Mouse (Mus musculus) embryonic fibroblast, embryonic 13.5 days (primary cell): ENCODE results near the gene Emilin2. TPM values are rescaled to one million over a fixed set of nuclear protein-coding genes. Genes with fewer than 3 reads are reported as not detected.

Source experiments
- H3K27ac ChIP-seq: 2 replicates; pipeline ENCODE4 v1.5.1; 2012; ENCODE audit warnings: low read length, control low read depth, inconsistent platforms; ENCODE audit not compliant: insufficient read depth
- H3K4me1 ChIP-seq: 2 replicates; pipeline ENCODE4 v1.6.1; 2011; ENCODE audit warnings: low read length; ENCODE audit not compliant: control insufficient read depth, insufficient read depth
- H3K4me3 ChIP-seq: 2 replicates; pipeline ENCODE4 v1.5.1; 2011; ENCODE audit warnings: mild to moderate bottlenecking, control low read depth, low read length; ENCODE audit not compliant: insufficient read depth
- CTCF ChIP-seq: IDR thresholded peaks from 2 replicates; pipeline ENCODE4 v1.5.1; 2011; ENCODE audit warnings: mild to moderate bottlenecking, control low read depth, low read length, moderate library complexity, borderline replicate concordance; ENCODE audit not compliant: insufficient read depth
- POLR2A ChIP-seq: IDR thresholded peaks from 2 replicates; pipeline ENCODE4 v1.6.1; 2011; ENCODE audit warnings: low read depth, mild to moderate bottlenecking, control low read depth, low read length, moderate library complexity
- polyA plus RNA-seq: library from polyadenylated mRNA; stranded (reverse); fragments of >200 nt; gene quantifications from 2 replicates; pipeline ENCODE4 v1.2.4, GENCODE M21; 2011; ENCODE audit warnings: low read depth; ENCODE audit not compliant: missing spikeins, insufficient read length

Emilin2 gene
- polyA plus RNA-seq, 1 experiment = 20.2 TPM

GRCm38 (mm10) chr17:71238494-71238893 is 73.3 kb downstream of the Emilin2 start:
- no peak overlapping the region for H3K27ac ChIP-seq
- no peaks in the 10 kb centered on the region for H3K4me1 ChIP-seq
- H3K4me3 ChIP-seq = no peak overlapping the region
- TF ChIP-seq CTCF (no peak), POLR2A (no peak)

- Histone ChIP-seq H3K4me1 (no peaks in the 10 kb centered on the region), H3K4me3 (no peak overlapping the region), H3K27ac (no peak overlapping the region)
- TF ChIP-seq POLR2A = no peak
- TF ChIP-seq CTCF = no peak
These were observed 76.4 kb downstream of the Emilin2 start for GRCm38 (mm10) chr17:71235229-71235958.

- TF ChIP-seq POLR2A (no peak), CTCF (no peak)
- no peak overlapping the region for H3K27ac ChIP-seq
- H3K4me1 ChIP-seq = no peaks in the 10 kb centered on the region
- no peak overlapping the region for H3K4me3 ChIP-seq
These were observed 77.7 kb downstream of the Emilin2 start for GRCm38 (mm10) chr17:71234041-71234594.

GRCm38 (mm10) chr17:71233210-71233609 is 78.6 kb downstream of the Emilin2 start:
- TF ChIP-seq POLR2A (no peak), CTCF (no peak)
- no peak overlapping the region for H3K27ac ChIP-seq
- H3K4me1 ChIP-seq = no peaks in the 10 kb centered on the region
- H3K4me3 ChIP-seq = no peak overlapping the region

GRCm38 (mm10) chr17:71231998-71232397 is 79.8 kb downstream of the Emilin2 start:
- Histone ChIP-seq H3K27ac (no peak overlapping the region), H3K4me1 (no peaks in the 10 kb centered on the region), H3K4me3 (no peak overlapping the region)
- TF ChIP-seq POLR2A (no peak), CTCF (no peak)

GRCm38 (mm10) chr17:71230108-71230709 is 81.6 kb downstream of the Emilin2 start:
- Histone ChIP-seq H3K4me3 (no peak overlapping the region), H3K4me1 (no peaks in the 10 kb centered on the region), H3K27ac (no peak overlapping the region)
- TF ChIP-seq POLR2A (no peak), CTCF (no peak)

- H3K4me1 ChIP-seq = no peaks in the 10 kb centered on the region
- TF ChIP-seq POLR2A (no peak), CTCF (no peak)
- H3K4me3 ChIP-seq = no peak overlapping the region
- no peak overlapping the region for H3K27ac ChIP-seq
These were observed 83.1 kb downstream of the Emilin2 start for GRCm38 (mm10) chr17:71228651-71229050.

- no peak overlapping the region for H3K27ac ChIP-seq
- H3K4me3 ChIP-seq = no peak overlapping the region
- H3K4me1 ChIP-seq = no peaks in the 10 kb centered on the region
- TF ChIP-seq POLR2A = no peak
- no peak for TF ChIP-seq CTCF
These were observed 84.5 kb downstream of the Emilin2 start for GRCm38 (mm10) chr17:71227128-71227895.

GRCm38 (mm10) chr17:71225091-71225490 is 86.7 kb downstream of the Emilin2 start:
- Histone ChIP-seq H3K4me3 (no peak overlapping the region), H3K27ac (no peak overlapping the region), H3K4me1 (peaks cover 2% of the 10 kb centered on the region; the same call in 1 of the 2 replicates)
- no peak for TF ChIP-seq POLR2A
- 0 out of 2 replicates have a peak, but pooled peaks have one; percentile 11 for TF ChIP-seq CTCF
